Mouse (Mus musculus) CH12.LX (cell line): ENCODE data around the gene Tsr1.

ENCODE experiments used
- BHLHE40 ChIP-seq: IDR thresholded peaks from 2 replicates; pipeline ENCODE4 v1.6.1; 2011; ENCODE audit warnings: mild to moderate bottlenecking, low read depth, low read length, improper control_type of control experiment
- RAD21 ChIP-seq: IDR thresholded peaks from 2 replicates; pipeline ENCODE4 v1.6.1; 2011; ENCODE audit warnings: low read depth, mild to moderate bottlenecking, low read length, improper control_type of control experiment, moderate library complexity
- USF1 ChIP-seq: IDR thresholded peaks from 2 replicates; pipeline ENCODE4 v1.6.1; 2014; ENCODE audit warnings: low read depth, mild to moderate bottlenecking, inconsistent platforms, low read length, improper control_type of control experiment
- ZNF384 ChIP-seq: IDR thresholded peaks from 2 replicates; pipeline ENCODE4 v1.6.1; 2012; ENCODE audit warnings: low read depth, low read length, improper control_type of control experiment, inconsistent platforms

- TF ChIP-seq USF1 (no peak), BHLHE40 (no peak), ZNF384 (no peak), RAD21 (no peak)
Measured at GRCm38 (mm10) chr11:74956006-74956405, 58.1 kb downstream of the Tsr1 start.
